Mouse (Mus musculus) mesoderm, embryonic 11.5 days (tissue): ENCODE data around the gene Vmn1r124.
"Not testable (repeated sequence)": the region's sequence is repeated elsewhere in the genome, so short reads cannot be mapped to it uniquely, and the experiment has no call there.

ENCODE experiments used
- DNase-seq: peaks from one replicate; pipeline ENCODE4 v3.0.0-alpha.2; 2012; ENCODE audit warnings: low read depth, low spot score

The Vmn1r124 gene

DNA sequence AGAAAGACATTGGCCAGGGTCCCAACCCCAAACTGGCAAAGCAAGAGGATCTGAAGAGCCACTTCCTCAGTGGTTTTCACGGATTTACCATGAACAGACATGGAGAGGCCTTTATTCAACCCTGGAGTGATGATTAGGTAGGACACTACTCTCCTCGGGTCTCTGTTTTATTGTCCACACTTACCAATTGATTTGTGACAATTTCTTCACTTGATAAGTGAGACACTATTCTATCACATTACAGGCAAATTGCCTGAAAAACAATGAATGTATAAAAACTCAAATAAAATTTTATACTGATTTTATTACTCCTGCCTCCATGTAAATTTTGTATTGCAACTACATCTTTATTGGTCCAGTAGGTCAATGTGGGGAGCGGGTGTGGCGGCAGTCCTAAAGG lies at the start of gene Vmn1r124:
Gene Vmn1r124, minus strand, starts transcription at position 101 of the 400 bp plus-strand sequence.
- not testable (repeated sequence) for DNase-seq

DNA sequence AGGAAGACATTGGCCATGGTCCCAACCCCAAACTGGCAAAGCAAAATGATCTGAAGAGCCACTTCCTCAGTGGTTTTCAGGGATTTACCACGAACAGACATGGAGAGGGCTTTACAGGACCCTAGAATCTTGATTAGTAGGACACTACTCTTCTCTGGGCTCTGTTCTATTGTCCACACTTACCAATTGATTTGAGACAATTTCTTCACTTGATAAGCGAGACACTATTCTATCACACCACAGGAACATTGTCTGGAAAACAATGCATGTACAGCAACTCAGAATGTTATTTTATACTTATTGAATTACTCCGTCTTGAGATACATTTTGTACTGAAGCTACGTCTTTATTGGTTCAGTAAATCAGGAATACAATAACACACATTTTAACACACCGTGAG lies 41.0 kb upstream of the Vmn1r124 start, which contains the start of gene Vmn1r126:
Gene Vmn1r126, minus strand, starts transcription at position 101 of the 400 bp plus-strand sequence.
- DNase-seq, result not testable (repeated sequence)

DNA sequence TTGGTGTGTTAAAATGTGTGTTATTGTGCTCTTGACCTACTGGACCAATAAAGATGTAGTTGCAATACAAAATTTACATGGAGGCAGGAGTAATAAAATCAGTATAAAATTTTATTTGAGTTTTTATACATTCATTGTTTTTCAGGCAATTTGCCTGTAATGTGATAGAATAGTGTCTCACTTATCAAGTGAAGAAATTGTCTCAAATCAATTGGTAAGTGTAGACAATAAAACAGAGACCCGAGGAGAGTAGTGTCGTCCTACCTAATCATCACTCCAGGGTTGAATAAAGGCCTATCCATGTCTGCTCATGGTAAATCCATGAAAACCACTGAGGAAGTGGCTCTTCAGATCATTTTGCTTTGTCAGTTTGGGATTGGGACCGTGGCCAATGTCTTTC lies 11.5 kb upstream of the Vmn1r124 start, which contains the start of gene Vmn1r125:
Gene Vmn1r125, plus strand, starts transcription at position 301 of the 400 bp plus-strand sequence.
- DNase-seq, result not testable (repeated sequence)
